Mouse (Mus musculus) hindbrain, embryonic 10.5 days (tissue): ENCODE measurements around the gene Txk. TPM values are rescaled to one million over a fixed set of nuclear protein-coding genes. Genes with fewer than 3 reads are reported as not detected.

Experiments
- DNase-seq: peaks from one replicate; pipeline ENCODE4 v3.0.0-alpha.2; 2017; ENCODE audit warnings: low spot score
- H3K27ac ChIP-seq: fragments of 300-500 bp; sonication (generic); 2 replicates; pipeline ENCODE4 v1.5.1; 2016; ENCODE audit warnings: mild to moderate bottlenecking, moderate library complexity
- H3K27me3 ChIP-seq: fragments of 300-500 bp; sonication (generic); 2 replicates; pipeline ENCODE4 v1.6.1; 2016; ENCODE audit warnings: mild to moderate bottlenecking; ENCODE audit not compliant: poor library complexity, insufficient read depth, severe bottlenecking
- H3K36me3 ChIP-seq: fragments of 300-500 bp; sonication (generic); 2 replicates; pipeline ENCODE4 v1.6.1; 2016; ENCODE audit warnings: mild to moderate bottlenecking, moderate library complexity
- H3K4me1 ChIP-seq: fragments of 300-500 bp; sonication (generic); replicated peaks from 2 replicates; pipeline ENCODE4 v1.6.1; 2016; ENCODE audit warnings: mild to moderate bottlenecking
- H3K4me3 ChIP-seq: fragments of 300-500 bp; sonication (generic); 2 replicates; pipeline ENCODE4 v1.5.1; 2016; ENCODE audit warnings: mild to moderate bottlenecking, moderate library complexity
- H3K9me3 ChIP-seq: fragments of 300-500 bp; sonication (generic); 2 replicates; pipeline ENCODE4 v1.6.1; 2016; ENCODE audit warnings: mild to moderate bottlenecking, moderate library complexity
- WGBS: fragments of 180-500 bp; shearing (Covaris S2); methylation state at CpG from one replicate; pipeline ENCODE4 v1.1.7; 2016; 5-methylcytosine and 5-hydroxymethylcytosine counted together
- polyA plus RNA-seq: library from polyadenylated mRNA; unstranded; fragments of >200 nt; fragmentation: Nextera tagmentation; extraction: Ambion mirVana; gene quantifications from 2 replicates; pipeline ENCODE4 v1.2.1, GENCODE M21; 2016

Gene Txk
- polyA plus RNA-seq, 1 experiment from 2014 or later: not detected

- H3K4me3 ChIP-seq: no peak overlapping the region
- no peak overlapping the region for H3K27ac ChIP-seq
- no peaks in the 10 kb centered on the region for H3K27me3 ChIP-seq
- no peaks in the 10 kb centered on the region for H3K9me3 ChIP-seq
- WGBS: 90% methylated on average over 5 of the region's 5 CpGs
- no peak for DNase-seq
- H3K36me3 ChIP-seq: no peaks in the 10 kb centered on the region
- H3K4me1 ChIP-seq: 0 out of 2 replicates have a peak, but pooled peaks cover 3% of the 10 kb centered on the region
These were observed 11.0 kb upstream of the Txk start for GRCm38 (mm10) chr5:72763546-72763945.

GRCm38 (mm10) chr5:72763025-72763424 lies 10.4 kb upstream of the Txk start:
- 80% methylated on average over 3 of the region's 3 CpGs for WGBS
- no peak for DNase-seq

GRCm38 (mm10) chr5:72761758-72762157 lies 9.2 kb upstream of the Txk start:
- Histone ChIP-seq H3K36me3 (no peaks in the 10 kb centered on the region), H3K4me3 (no peak overlapping the region), H3K27me3 (no peaks in the 10 kb centered on the region), H3K9me3 (no peaks in the 10 kb centered on the region), H3K27ac (no peak overlapping the region), H3K4me1 (0 out of 2 replicates have a peak, but pooled peaks cover 3% of the 10 kb centered on the region)
- WGBS: 68% methylated on average over 5 of the region's 5 CpGs
- DNase-seq: no peak

More at GRCm38 (mm10) chr5:72763025-72763424, 10.4 kb upstream of the Txk start:
- 0 out of 2 replicates have a peak, but pooled peaks cover 3% of the 10 kb centered on the region for H3K4me1 ChIP-seq
- H3K36me3 ChIP-seq: no peaks in the 10 kb centered on the region
- H3K27ac ChIP-seq: no peak overlapping the region
- no peaks in the 10 kb centered on the region for H3K27me3 ChIP-seq
- H3K4me3 ChIP-seq: no peak overlapping the region
- no peaks in the 10 kb centered on the region for H3K9me3 ChIP-seq

GRCm38 (mm10) chr5:72761237-72761636 lies 8.7 kb upstream of the Txk start:
- 87% methylated on average over 5 of the region's 5 CpGs for WGBS
- no peaks in the 10 kb centered on the region for H3K27me3 ChIP-seq
- no peak for DNase-seq
- 0 out of 2 replicates have a peak, but pooled peaks cover 3% of the 10 kb centered on the region for H3K4me1 ChIP-seq
- H3K27ac ChIP-seq: no peak overlapping the region
- no peaks in the 10 kb centered on the region for H3K9me3 ChIP-seq
- H3K36me3 ChIP-seq: no peaks in the 10 kb centered on the region
- no peak overlapping the region for H3K4me3 ChIP-seq

DNA sequence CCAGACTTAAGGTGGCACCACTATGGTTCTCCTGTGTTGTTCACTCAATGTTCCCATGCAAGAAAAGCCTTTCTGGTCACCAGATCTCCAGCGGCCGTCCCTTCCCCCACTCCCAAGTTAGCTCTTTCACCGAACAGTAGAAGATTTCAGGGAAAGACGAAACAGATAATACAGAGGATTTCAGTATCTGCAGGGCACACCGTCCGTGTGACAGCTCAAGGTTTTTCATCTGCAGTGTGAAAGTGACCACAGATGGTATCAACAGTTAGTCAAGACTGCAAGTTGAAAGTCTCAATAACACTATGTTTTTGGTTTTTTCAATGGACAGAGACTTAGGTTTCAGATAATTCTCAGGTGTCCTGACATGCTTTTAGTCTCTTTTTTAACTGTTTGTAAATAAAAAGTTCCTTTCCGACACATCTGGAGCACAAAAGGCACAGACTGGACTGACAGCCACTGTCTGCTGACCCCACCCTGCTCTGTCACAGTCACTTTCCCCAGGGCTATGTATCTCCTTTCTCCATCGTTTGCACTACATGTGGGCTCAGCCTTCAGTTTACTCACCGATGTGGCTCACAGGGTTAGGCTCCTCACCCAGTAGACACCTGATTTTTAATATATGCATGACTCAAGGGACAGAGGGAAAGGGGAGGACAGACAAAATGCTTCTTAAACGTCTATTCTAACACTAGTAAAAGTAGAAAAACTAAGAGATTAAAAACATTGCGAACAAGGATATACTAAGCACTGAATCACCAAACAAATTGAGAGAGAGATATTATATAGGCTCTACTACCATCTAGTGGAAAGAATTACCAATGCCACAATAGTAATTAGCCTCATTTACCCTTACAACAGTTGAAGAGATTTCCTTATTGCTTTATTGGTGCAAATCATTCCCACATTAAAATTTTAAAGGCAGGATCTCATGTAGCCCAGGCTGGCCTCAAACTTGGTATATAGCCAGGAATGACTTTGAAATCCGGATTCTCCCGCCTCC lies 6.6 kb upstream of the Txk start:
- 76% methylated on average over 13 of the region's 13 CpGs for WGBS
- Histone ChIP-seq H3K9me3 (no peaks in the 10 kb centered on the region), H3K27me3 (no peaks in the 10 kb centered on the region), H3K4me3 (no peak overlapping the region), H3K36me3 (no peaks in the 10 kb centered on the region), H3K4me1 (0 out of 2 replicates have a peak, but pooled peaks cover 3% of the 10 kb centered on the region), H3K27ac (no peak overlapping the region)
- no peak for DNase-seq

GRCm38 (mm10) chr5:72757155-72757773 lies 4.7 kb upstream of the Txk start:
- H3K27ac ChIP-seq: no peak overlapping the region
- H3K9me3 ChIP-seq: no peaks in the 10 kb centered on the region
- 0 out of 2 replicates have a peak, but pooled peaks cover 3% of the 10 kb centered on the region for H3K4me1 ChIP-seq
- H3K36me3 ChIP-seq: no peaks in the 10 kb centered on the region
- no peak overlapping the region for H3K4me3 ChIP-seq
- no peak for DNase-seq
- no peaks in the 10 kb centered on the region for H3K27me3 ChIP-seq
- 84% methylated on average over 18 of the region's 18 CpGs for WGBS

- no peak for DNase-seq
- Histone ChIP-seq H3K36me3 (no peaks in the 10 kb centered on the region), H3K27ac (no peak overlapping the region), H3K27me3 (no peaks in the 10 kb centered on the region), H3K4me3 (no peak overlapping the region), H3K4me1 (no peaks in the 10 kb centered on the region), H3K9me3 (no peaks in the 10 kb centered on the region)
- 90% methylated on average over 8 of the region's 8 CpGs for WGBS
These were observed 3.4 kb upstream of the Txk start for GRCm38 (mm10) chr5:72755941-72756340.

DNA sequence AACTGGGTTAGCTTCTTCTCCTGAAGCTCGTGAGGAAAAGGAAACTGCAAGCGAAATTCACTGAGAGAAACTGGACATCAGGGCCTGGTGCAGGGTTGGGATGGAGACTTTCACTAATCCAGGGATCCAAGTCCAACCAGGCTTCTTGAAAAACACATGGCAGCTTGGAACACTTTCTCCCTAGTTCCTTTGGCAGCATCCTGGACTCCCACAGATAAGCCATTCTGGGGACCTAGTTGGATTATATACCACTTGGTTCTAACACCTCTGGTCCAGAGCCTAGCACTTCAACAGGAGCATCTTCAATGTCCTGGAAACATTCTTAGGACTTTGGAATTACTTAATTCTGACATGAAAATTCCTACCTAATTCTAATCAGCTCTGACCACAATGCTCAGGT lies 2.5 kb upstream of the Txk start:
- H3K27ac ChIP-seq: no peak overlapping the region
- 77% methylated on average over 2 of the region's 2 CpGs for WGBS
- H3K4me3 ChIP-seq: no peak overlapping the region
- DNase-seq: no peak
- H3K27me3 ChIP-seq: no peaks in the 10 kb centered on the region
- no peaks in the 10 kb centered on the region for H3K4me1 ChIP-seq
- H3K9me3 ChIP-seq: no peaks in the 10 kb centered on the region
- H3K36me3 ChIP-seq: no peaks in the 10 kb centered on the region

GRCm38 (mm10) chr5:72751056-72751758 lies 1.4 kb downstream of the Txk start:
- no peaks in the 10 kb centered on the region for H3K9me3 ChIP-seq
- H3K27me3 ChIP-seq: no peaks in the 10 kb centered on the region
- 87% methylated on average over 7 of the region's 7 CpGs for WGBS
- H3K4me3 ChIP-seq: no peak overlapping the region
- H3K4me1 ChIP-seq: no peaks in the 10 kb centered on the region; the same call in 1 of the 2 replicates
- H3K36me3 ChIP-seq: no peaks in the 10 kb centered on the region
- no peak for DNase-seq
- no peak overlapping the region for H3K27ac ChIP-seq

DNA sequence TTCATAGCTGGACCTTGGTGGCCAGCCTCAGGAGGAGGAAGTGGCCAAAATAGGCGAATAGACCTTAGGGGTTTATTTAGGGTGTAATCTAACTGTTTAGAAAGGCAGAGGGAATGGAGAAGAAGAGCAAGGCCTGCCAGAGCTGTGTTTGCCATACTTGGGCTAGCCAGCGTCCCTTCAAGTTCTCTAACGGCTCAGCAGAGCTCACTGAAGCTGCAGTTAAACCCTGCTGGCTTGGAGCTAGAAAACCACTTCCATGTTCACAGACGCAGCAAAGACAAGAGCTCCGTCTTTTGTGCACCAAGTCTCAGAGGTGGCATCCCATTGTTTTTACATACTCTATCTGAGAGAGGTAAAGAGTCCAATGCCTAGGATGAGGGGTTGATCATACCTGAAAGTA lies 2.4 kb downstream of the Txk start:
- 86% methylated on average over 5 of the region's 5 CpGs for WGBS
- Histone ChIP-seq H3K27ac (no peak overlapping the region), H3K4me1 (no peaks in the 10 kb centered on the region; the same call in 1 of the 2 replicates)

GRCm38 (mm10) chr5:72748659-72749265 lies 3.8 kb downstream of the Txk start:
- Histone ChIP-seq H3K4me3 (no peak overlapping the region), H3K4me1 (no peaks in the 10 kb centered on the region; the same call in 1 of the 2 replicates), H3K36me3 (no peaks in the 10 kb centered on the region), H3K9me3 (no peaks in the 10 kb centered on the region), H3K27ac (no peak overlapping the region), H3K27me3 (no peaks in the 10 kb centered on the region)
- no peak for DNase-seq
- WGBS: 78% methylated on average over 7 of the region's 7 CpGs

More for the DNA sequence above, 2.4 kb downstream of the Txk start:
- no peaks in the 10 kb centered on the region for H3K9me3 ChIP-seq
- no peaks in the 10 kb centered on the region for H3K36me3 ChIP-seq
- H3K4me3 ChIP-seq: no peak overlapping the region
- H3K27me3 ChIP-seq: no peaks in the 10 kb centered on the region
- no peak for DNase-seq

- Histone ChIP-seq H3K4me1 (no peaks in the 10 kb centered on the region; the same call in 1 of the 2 replicates), H3K27me3 (no peaks in the 10 kb centered on the region), H3K9me3 (no peaks in the 10 kb centered on the region), H3K4me3 (no peak overlapping the region), H3K27ac (no peak overlapping the region), H3K36me3 (no peaks in the 10 kb centered on the region)
- 88% methylated on average over 4 of the region's 4 CpGs for WGBS
- no peak for DNase-seq
These were observed 5.2 kb downstream of the Txk start for GRCm38 (mm10) chr5:72747384-72747783.
